Mouse (Mus musculus): ENCODE results near the gene Atpif1.
A peak's percentile ranks its signal among the peaks of the same experiment; 100 is the strongest.

The Atpif1 gene

GRCm38 (mm10) chr4:132527917-132528522, 5.4 kb downstream of the Atpif1 start:
- DNase-seq (ENCODE audit: low read depth, low spot score) = no peak

DNA sequence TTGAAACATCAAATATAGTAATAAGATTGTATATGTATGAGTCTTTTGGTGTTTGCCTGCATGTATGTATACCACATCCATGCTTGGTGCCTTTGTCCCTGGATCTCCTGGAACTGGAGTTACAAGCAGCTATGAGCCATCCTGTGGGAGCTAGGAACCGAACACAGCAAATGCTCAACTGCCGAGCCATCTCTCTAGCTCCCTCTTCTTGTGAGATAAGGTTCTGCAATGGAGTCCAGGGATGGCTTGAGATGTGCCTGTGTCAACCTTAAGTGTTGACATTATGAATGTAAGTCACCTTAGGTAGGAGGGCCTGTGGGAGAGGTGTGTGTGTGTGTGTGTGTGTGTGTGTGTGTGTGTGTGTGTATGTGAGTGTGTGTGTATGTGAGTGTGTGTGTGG, 6.8 kb downstream of the Atpif1 start:
- DNase-seq (ENCODE audit: low read depth, low spot score) = no peak

DNA sequence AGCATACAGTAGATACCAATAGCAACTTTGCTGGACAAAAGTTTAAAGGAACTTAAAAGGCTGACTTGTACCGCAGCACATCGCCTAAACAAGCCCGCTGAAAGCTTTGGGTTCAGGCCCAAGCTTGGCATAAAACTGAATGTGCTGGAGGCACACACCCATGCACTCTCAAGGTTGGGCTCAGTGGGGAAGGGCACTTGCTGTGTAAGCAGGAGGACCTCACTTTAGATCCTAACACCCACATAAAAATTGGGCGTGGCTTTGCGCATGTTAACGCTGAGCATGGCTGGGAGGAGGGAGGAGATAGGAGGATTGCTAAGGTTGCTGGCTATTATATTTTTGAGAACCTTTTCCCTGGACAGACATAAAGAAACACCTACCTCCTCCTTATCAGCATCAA, 8.7 kb downstream of the Atpif1 start:
- no peak for DNase-seq (ENCODE audit: low read depth, low spot score)

DNA sequence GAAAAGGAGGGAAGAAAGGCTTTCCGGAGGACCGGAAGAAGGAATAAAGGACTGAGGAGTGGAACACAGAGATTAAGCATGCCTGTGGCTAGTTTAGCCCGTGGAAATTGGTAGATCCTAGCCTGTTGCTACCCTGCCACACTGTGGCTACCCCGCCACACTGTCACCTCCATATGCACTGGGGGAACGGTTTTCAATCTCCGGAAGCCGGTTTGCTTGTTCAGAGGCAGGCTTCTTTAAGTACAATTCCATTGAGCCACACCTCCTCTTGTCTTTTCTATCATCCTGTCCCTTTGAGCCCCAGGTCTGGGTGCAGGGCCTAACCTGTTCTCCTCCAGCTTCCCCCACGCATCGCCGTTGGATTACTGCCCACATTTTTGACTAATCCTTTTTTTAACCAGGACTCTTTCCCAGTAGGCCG, 9.1 kb downstream of the Atpif1 start:
- DNase-seq (ENCODE audit: low read depth, low spot score) = no peak

DNA sequence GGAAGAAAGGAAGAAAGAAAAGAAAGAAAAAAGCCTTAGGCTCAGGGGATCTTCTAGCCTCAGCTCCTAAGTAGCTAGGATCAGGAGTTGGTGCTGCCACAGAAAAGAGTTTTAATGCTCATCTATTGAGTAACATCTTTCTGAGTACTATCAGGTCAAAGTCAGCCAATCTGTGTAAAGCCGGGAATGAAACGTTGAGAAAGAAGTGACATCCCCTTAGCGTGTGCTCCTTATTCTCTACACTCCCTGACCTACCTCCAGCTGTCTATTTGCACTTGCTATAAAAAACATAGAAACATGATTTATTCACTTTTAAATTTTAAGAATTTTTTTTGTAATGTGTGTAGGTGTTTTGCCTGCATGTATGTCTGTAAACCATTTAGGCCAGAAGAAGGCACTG, 14.3 kb downstream of the Atpif1 start:
- no peak for DNase-seq (ENCODE audit: low read depth, low spot score)

- no peak for DNase-seq (ENCODE audit: low read depth, low spot score)
Observed at GRCm38 (mm10) chr4:132518066-132518465, 15.4 kb downstream of the Atpif1 start.

GRCm38 (mm10) chr4:132515369-132516155, 17.9 kb downstream of the Atpif1 start:
- peak; percentile 91 for DNase-seq (ENCODE audit: low read depth, low spot score)

- DNase-seq (ENCODE audit: low read depth, low spot score) = peak; percentile 88
Observed at GRCm38 (mm10) chr4:132514555-132515135, 18.8 kb downstream of the Atpif1 start.

GRCm38 (mm10) chr4:132513395-132514273, 19.8 kb downstream of the Atpif1 start:
- no peak for DNase-seq (ENCODE audit: low read depth, low spot score)

DNA sequence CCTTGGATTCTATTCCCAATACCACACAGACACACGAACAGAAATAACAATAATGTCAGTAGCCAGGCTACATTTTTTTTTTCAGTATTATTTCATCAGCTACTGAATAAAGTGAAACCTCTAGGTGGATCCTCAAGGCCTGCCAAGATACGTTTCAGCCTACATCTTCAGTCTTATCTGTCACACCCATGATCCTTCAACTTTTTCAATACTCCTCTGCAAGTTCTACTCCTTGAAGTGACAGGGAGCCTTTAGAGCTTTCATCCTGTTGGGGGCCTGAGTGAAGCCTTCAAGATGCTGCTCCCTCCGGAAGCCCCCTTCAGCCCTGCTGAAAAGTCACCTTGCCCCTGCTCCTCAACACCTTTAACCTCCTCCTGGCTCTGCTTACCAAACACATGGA, 21.4 kb downstream of the Atpif1 start:
- no peak for DNase-seq (ENCODE audit: low read depth, low spot score)

GRCm38 (mm10) chr4:132510352-132510798, 23.1 kb downstream of the Atpif1 start, which contains the start of gene Sesn2:
Gene Sesn2, minus strand, starts transcription at chr4:132510501.
- DNase-seq (ENCODE audit: low read depth, low spot score) = peak; percentile 98

- no peak for DNase-seq (ENCODE audit: low read depth, low spot score)
Observed at GRCm38 (mm10) chr4:132509621-132510296, 23.7 kb downstream of the Atpif1 start.

DNA sequence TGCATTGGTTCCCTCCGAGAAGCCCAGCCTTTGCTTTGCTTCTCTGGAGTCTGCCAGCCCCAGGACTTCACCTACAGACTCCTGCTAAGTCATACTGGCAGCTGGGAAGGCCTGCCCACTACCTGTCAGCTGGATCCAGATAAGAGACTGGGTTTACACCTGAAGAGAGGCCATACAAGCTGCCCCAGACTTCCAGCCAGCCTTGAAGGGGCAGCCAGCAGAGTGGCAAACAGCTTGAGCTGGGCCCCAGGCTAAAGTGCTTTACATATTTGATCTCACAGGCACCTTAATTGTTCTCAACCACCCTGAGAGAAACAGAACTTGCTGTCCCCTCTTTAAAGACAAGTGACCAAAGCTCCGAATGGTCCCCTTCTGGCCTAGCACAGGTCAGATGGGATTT, 26.2 kb downstream of the Atpif1 start:
- no peak for DNase-seq (ENCODE audit: low read depth, low spot score)

DNA sequence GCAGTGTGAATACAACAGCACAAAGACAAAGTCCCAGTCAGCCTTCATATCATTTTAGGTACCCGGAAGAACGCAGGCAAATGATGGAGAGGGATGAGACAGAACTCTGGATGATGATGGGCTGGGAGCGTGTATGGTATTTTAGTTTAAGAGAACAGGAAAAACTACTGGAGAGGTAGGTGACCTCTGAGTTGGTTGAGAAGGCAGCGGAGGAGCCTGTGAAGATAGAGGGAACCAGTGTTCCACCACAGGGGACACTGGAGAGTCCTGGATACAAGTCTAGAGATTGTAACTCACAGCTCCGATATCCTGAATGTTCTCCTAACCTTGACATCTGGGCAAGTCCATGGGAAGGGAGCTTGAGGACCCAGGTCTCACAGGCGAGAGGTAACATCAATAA, 27.2 kb downstream of the Atpif1 start:
- DNase-seq (ENCODE audit: low read depth, low spot score) = no peak

- no peak for DNase-seq (ENCODE audit: low read depth, low spot score)
Observed at GRCm38 (mm10) chr4:132505800-132506199, 27.7 kb downstream of the Atpif1 start.

GRCm38 (mm10) chr4:132505034-132505738, 28.3 kb downstream of the Atpif1 start:
- DNase-seq (ENCODE audit: low read depth, low spot score) = no peak

GRCm38 (mm10) chr4:132503344-132503743, 30.1 kb downstream of the Atpif1 start:
- DNase-seq (ENCODE audit: low read depth, low spot score) = no peak

GRCm38 (mm10) chr4:132501639-132502038, 31.8 kb downstream of the Atpif1 start:
- DNase-seq (ENCODE audit: low read depth, low spot score) = no peak

- no peak for DNase-seq (ENCODE audit: low read depth, low spot score)
Observed at GRCm38 (mm10) chr4:132494271-132494918, 39.1 kb downstream of the Atpif1 start.

Measured in c-Kit-negative CD71-positive TER-119-positive erythroid progenitor cells, embryonic 14.5 days (primary cell).